Mouse (Mus musculus): ENCODE results near the gene Fbxo34.

GRCm38 (mm10) chr14:47483099-47483498, 32.9 kb downstream of the Fbxo34 start:
- TF ChIP-seq CTCF (conservative IDR thresholded peaks at IDR 0.05; ENCODE audit: insufficient read depth, insufficient read length, low read depth, low read length) (no peak), POLR2A (IDR thresholded peaks at IDR 0.05; ENCODE audit: low read depth, low read length) (no peak)
